Mouse (Mus musculus) 3134 (cell line): ENCODE measurements around the gene Golph3l.
"Not testable (repeated sequence)": the region's sequence is repeated elsewhere in the genome, so short reads cannot be mapped to it uniquely, and the experiment has no call there.

Experiments used
- DNase-seq: peaks from one replicate; pipeline ENCODE4 v3.0.0-alpha.2; 2011; ENCODE audit warnings: low spot score; ENCODE audit not compliant: insufficient read length; ENCODE audit errors: extremely low read depth

Golph3l gene

DNA sequence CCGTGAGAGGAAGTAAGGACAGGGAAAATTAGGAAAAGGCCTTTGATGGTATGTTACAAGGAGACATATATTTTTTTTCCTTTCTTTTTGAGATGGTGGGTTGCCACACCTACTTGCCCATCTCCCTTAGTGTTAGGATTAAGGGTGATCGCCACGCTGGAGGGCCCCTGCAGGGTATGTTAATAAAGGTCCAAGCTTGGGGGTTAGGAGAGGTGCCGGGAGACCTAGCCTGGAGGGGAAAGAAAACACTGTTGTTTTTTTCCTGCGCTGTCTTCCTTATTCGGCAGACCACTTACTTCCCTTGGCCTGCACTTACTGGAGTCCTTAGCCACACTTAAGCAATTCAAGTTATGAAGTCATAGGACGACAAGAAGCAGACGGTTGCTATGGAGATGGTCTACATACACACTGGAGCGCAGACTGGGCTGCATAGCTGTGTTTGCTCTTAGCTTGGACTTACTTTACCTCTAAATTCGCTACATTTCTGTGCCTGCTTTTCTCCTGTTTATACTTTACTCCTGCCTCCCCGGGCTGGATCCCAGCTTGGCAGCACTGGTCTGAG lies 64.8 kb downstream of the Golph3l start:
- DNase-seq: no peak

DNA sequence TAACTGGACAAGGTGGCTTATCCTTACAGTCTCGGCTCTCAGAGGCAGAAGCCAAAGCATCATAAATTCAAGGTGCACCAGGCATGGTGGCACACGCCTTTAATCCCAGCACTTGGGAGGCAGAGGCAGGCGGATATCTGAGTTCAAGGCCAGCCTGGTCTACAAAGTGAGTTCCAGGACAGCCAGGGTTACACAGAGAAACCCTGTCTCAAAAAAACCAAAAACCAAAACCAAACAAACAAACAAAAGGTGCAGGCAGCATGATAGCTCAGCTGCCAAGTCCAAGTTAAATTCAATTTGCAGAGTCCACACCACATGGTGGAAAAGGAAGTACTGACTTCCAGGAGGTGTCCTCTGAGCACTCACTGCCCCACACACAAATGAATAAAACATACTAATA lies 65.6 kb downstream of the Golph3l start:
- DNase-seq: not testable (repeated sequence)

DNA sequence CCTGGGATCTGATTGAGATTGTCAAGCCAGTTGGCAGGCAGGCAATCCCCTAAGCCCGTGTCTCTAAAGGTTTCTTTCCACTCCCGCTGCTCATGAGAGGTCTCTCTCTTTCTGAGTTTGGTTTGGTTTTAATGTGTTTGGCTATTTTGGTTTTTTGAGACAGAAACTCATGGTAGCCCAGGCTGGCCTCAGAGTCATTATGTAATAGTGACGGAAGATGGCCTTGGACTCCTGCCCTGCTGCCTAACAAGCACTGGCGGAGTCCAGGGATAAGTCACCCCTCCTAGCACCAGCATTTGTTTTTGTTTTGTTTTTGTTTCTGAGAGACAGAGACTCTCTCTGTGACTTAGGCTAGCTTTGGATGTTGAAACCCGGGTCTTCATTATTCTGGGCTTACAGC lies 66.7 kb downstream of the Golph3l start:
- no peak for DNase-seq

DNA sequence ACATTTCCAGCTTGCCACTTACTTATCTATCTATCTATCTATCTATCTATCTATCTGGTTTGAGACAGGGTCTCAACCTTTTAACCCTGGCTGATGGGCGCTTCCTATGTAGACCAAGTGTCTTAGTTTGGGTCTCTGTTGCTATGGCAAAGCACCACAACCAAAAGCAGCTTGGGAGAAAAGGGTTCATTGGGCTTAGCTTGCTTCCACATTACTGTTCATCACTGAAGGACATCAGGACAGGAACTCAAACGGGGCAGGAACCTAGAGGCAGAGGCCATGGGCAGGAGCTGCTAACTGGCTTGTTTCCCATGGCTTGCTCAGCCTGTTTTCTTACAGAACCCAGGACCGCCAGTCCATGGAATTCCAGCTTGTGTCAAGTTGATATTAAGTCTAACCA lies 68.4 kb downstream of the Golph3l start:
- no peak for DNase-seq

DNA sequence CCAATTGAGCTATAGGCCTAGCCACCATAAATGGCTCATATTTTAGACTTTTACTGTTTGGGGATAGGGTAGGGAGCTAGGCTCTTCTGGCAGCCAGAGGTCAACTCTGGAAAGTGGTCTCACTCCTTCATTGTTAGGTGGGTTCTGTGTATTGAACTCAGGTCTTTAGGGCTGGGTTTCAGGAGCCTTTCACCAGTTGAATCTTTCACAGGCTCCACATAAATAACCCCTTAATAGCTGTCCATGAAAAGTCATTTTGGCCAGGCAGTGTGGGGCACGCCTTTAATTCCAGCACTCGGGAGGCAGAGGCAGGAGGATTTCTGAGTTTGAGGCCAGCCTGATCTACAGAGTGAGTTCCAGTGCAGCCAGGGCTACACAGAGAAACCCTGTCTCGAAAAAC lies 69.0 kb downstream of the Golph3l start:
- no peak for DNase-seq

DNA sequence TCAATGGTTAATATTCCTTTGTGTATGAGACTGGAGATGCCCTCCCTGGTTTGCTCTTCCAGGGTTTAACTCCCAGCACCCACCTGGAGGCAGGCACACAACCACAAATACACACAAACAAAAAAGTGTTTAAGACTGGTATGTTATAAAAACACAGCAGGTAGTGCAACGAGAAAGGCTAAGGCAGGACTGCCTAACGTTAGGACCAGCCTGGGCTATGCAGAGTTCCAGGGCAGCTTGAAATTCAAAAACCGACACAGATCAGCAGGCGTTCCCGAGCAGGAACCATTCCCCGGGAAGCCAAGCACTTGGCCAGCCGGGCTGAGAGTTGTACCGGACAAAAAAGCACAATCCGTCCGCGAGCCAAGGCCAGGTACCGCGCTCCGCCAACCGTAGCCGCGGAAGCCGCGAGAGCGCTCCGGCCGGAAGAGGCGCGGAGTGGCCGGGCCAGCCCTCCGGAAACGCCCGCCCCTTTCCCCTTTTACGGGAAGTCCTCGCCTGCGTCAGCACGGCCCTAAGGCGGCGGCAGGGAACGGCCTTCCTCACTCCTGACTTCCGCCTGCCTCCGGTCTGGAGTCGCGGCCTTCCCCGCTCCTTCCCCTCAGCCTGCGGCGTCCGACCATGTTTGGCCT lies 69.6 kb downstream of the Golph3l start, which contains the start of gene Mcl1:
TSS of gene Mcl1 (plus strand) at position 553 of the 632 bp plus-strand sequence.
- DNase-seq: peak; percentile 95

DNA sequence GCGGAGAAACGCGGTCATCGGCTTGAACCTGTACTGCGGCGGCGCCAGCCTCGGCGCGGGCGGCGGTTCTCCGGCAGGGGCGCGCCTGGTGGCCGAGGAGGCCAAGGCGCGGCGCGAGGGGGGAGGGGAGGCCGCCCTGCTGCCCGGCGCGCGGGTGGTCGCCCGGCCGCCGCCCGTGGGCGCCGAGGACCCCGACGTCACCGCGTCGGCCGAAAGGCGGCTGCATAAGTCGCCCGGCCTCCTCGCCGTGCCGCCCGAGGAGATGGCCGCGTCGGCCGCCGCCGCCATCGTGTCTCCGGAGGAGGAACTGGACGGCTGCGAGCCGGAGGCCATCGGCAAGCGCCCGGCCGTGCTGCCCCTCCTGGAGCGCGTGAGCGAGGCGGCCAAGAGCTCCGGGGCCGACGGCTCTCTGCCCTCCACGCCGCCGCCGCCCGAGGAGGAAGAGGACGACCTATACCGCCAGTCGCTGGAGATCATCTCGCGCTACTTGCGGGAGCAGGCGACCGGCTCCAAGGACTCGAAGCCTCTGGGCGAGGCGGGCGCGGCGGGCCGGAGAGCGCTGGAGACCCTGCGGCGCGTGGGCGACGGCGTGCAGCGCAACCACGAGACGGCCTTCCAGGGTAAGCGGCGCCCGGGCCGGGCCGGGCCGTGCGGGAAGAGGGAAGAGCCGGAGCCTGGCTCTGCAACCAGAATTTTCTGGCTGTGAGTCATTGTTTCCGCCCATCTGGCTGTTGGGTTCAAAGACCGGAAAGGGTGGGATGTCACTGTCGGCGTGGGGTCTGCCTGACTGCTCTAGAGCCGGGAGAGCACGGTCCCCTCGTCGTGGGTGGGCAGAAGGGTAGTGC lies 70.4 kb downstream of the Golph3l start:
- peak; percentile 83 for DNase-seq

DNA sequence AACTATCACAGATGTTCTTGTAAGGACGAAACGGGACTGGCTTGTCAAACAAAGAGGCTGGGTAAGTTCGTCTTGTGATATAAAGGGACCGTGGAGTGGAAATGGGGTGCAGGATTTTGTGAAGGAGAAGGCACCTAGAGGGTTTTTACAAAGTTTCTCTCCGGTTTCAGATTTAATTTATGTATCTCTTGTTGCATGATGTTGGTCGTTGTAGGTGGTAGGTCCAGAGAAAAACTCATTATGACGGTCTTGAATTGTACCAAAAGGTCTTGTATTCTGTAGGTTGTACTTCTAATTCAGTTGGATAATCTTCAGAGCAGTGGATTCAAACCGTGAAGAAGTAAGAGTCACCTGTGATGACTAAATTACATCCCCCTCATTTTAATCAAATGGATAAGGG lies 71.2 kb downstream of the Golph3l start:
- no peak for DNase-seq

DNA sequence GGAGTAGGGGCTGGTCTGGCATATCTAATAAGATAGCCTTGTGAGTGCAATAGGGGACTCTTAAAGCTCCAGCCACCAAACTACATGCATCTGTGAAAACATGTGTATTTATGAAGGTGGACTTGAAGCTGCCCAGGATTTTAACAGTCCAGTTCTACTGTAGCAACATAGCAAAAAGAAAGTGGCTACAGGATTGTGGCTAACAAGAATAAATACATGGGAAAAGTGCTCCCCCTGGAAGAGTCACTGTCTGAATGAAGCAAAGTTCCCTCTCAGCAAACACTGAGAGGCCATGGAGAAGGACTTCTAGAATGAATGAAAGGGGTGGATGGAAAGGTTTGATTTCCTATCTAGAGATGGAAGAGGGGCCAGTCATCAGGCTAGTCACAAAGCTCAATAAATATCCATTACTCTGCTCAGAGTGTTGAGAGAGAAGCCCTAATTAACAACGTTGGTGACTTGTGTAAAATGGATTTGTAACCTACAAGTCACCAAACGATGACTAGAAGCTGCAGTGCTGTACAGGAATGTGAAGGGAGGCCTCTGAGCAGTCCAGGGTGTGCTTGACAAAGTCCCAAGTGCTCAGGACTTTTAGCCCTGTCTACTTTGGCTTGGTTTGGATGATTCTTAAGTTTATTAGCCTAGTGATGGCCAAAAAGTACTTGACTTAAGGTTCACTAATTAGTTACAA lies 72.2 kb downstream of the Golph3l start:
- no peak for DNase-seq

DNA sequence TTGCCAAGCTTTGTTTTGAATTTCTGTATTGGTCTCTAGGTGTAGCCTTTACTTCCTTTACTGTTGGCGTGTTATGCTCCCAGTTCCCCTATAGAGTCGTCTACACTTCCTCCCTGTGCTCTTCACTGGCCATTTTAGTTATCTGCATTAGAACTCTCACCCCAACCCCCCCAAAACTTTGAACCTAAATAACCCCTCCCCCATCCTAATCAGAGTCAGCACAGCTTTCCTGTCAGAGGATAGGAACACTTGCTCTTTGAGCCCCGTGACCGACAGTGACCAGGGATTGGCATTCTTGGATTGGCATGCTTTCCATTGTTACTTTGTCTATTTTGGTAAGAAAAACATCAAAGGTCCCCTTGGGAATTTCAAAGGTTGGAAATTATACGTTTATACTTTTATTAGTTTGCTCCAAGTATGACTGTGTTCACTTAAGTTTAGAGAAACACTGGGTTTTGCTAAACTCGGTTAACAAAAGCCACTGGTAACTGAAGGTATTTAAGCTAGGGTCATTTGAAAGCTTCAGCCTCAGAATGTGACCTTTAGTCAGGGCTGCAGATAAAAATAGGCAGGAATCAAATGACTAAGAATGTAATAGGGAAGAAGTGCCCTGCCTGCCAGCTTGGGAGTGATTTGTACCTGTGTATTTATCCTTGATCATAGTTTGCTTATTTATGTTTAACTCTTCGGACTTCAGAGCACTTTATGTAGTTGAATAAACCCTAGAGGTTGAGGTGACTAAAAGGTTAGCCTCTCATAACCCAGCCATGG lies 73.4 kb downstream of the Golph3l start:
- no peak for DNase-seq

DNA sequence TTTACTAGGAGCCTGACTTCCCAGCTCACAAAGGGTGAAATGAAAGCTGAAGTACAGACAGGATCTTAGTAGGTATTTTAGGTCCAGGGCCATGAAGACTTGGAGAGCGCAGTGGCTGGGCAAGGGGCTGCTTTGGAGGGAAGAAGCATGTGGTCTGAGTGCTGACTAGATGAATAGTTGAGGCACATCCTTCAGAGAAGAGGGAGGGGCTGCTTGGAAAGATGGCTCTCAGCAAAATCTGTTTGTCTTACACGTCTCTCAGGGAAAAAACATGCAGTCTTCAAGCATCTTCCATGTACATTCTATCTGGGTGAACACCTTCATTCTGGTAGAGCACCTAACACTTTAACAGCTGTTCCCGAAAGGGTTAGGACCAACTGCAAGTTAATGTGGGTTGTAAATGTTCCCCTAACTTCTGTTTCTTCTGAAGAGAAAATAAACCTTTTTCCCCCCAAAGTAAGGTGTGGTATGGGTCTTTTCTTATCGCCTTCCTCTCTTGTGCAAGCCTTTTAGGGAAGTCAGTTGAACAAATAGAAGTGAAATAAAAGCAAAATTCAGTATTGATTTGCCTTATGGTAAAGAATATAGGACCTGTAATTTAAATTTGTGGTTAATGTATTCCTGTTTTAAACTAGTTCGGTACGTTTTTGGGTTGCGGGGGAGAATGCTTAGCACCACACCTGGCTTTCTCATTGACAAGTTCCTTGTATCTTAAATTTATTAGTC lies 74.2 kb downstream of the Golph3l start:
- no peak for DNase-seq

DNA sequence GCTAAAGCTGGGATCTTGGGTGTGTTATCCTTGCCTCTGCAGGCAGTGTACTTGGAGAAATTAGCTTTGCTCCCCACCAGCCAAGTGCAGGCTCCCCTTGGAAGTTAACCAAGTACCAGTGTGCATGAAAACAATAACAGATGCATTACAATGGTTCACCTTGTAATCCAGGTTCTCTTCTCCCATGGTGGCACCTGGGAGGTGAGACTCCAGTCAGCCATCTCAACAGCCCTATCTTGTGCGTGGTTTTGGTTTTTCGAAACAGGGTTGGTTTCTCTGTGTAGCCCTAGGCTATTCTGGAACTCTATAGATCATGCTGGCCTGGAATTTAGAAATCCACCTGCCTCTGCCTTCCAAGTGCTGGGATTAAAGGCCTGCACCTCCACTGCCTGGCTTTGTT lies 74.8 kb downstream of the Golph3l start:
- no peak for DNase-seq

DNA sequence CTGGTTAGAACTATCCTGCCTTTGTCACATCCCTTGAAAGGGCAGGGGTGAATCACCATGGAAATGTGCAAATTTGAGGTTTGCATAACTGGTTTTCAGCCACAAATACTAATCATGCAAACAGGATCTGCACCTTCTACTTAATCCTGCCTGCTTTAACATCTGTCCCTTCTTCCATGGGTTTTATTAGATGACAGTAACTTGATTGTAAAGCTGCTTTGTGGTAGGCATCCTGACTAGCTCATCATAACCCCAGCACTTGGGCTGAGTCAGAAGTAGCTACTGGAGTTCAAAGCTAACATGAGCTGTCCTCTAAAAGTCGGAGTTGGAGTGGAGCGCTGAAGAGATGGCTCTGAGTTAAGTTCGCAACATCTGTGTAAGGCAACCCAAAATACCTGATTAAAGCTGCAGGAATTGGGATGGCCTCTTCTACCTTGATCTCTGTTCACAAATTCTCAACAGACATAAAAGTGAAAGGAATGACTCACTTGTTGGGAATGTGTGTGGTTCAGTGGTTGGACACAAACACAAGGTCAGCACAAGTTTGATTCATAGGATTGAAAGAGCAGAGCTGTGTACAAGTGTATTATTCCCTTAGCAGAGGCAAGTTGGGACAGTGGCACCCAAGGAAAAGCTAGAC lies 75.4 kb downstream of the Golph3l start:
- peak; percentile 75 for DNase-seq

DNA sequence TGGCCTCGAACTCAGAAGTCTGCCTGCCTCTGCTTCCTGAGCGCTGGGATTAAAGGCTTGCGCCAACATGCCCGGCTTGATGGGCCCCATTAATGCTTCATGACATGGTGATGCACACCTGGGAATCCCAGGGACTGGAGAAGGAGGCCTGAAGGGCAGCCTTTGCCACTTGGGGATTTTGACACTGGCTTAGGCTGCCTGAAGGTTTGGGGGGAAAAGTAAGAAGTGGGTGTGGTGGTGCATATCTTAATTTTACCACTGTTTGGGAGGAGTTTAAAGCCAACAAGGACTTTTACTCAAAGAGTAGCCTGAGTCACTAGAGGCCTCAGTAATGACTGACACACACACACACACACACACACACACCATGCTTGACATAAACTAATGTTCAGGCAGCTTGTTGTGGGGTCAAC lies 76.2 kb downstream of the Golph3l start:
- no peak for DNase-seq

DNA sequence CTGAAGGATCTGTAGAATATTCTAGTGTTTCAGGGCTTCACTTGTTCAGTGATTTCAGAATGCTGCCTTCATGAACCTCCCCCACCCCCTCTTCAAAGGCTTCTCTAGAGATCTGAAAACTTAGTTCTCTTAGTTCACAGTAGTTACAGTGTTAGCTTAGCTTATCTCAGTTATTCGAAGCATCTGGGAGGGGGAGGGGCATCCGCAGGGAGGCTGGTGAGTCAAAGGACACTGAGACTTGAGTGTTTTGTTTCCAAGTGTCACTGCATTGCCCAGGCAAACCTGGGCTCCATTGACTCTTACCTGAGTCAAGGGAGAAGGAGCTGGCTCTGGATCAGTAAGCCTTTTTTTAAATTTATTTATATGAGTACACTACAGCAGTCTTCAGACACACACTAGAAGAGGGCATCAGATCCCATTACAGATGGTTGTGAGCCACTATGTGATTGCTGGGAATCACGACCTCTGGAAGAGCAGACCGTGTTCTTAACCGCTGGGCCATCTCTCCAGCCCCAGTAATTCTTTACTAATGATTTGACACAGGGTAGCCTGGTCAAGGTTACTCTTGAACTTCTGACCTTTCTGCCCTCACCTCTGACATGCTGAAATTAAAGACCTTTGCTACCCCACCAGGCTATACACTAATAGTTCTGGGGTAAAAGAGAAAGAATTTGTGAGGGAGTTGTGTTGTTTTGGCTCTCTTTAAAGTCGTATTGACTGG lies 77.5 kb downstream of the Golph3l start:
- no peak for DNase-seq

DNA sequence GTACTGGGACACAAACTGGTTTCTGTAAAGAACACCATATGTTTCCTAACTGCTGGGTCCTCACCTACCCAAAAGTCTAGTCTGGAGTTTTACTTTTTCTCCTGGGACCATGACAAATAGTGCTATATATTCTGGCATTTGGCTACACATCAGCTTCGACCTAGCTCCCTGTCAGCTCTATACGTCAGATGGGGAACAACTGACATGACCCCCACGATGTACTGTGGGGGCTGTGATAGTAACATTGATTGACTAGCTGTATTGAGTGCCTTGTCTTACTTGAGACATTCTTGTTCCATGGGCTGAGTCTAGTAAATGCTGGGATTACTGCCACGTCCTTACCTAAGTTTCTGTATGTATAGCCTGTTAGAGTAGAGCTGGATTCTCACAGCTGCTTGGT lies 78.8 kb downstream of the Golph3l start:
- DNase-seq: no peak

DNA sequence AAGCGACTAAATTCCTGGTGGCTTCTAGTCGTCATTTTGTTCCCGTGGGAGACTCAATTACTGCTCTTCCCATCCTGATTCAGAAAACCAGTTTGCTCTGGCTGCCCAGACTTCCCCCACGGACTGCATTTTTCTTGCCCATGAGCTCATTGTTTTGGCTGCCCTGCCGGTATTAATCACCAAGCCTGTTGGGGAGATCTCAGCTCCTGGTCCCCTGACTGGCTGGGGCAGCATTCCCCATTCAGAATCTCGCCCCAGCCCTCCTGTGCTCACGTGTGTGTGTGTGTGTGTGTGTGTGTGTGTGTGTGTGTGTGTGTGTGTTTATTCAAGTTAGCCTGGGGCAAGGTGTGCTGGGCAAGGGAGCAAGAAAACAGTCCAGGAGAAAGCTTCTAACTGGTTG lies 79.3 kb downstream of the Golph3l start:
- peak; percentile 74 for DNase-seq
